Mouse (Mus musculus) regulatory T cell (primary cell): ENCODE data around the gene Zfp318.

Experiments
- in situ Hi-C: fragments of 300-600 bp; cut with MboI, MseI; formaldehyde crosslinking; loops from one replicate; pipeline ENCODE4 v1.15.1; 2025; ENCODE audit warnings: high pct_unique_total_duplicates

Gene Zfp318

DNA sequence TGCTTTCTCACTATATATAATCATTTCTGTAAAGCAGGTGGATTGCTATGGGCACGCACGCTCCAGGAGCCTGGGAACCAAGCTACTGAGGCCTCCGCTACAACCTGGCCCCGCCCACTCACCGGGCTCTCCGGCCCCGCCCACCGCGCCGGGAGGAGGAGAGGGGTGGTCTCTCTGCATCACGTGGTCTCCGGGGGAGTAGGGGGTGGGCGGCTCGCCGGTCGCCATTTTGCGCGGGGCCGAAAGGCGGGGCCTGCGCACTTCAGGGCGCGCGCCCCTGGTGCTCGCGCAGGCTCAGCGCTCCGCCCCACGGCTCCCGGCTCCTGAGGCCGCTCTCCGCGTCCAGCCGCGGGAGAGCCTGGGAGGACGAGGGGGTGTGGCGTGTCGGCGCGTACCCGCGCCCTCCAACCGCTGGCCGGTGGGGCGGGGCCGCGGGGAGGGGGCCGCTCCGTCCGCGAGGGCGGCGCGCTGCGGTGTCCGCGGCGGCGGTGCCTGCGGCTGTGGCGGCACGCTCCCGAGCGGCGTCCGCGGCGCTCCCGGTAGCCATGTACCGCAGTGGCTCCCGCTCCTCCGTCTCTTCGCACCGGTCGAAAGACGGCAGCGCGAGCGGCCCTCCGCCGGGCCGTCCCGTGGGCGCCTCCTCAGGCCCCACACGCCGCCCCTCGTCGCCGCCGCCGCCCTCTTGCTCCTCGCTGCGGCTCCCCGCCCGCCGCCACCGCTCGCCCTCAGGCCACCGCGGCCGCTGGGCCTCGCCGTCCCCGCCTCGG, at the start of gene Zfp318:
Gene Zfp318, plus strand, starts transcription at position 438 of the 767 bp plus-strand sequence.
- in situ Hi-C loops = no loop called here

- in situ Hi-C loops = no loop called here
These were observed 47.1 kb upstream of the Zfp318 start for GRCm38 (mm10) chr17:46336475-46336874.

DNA sequence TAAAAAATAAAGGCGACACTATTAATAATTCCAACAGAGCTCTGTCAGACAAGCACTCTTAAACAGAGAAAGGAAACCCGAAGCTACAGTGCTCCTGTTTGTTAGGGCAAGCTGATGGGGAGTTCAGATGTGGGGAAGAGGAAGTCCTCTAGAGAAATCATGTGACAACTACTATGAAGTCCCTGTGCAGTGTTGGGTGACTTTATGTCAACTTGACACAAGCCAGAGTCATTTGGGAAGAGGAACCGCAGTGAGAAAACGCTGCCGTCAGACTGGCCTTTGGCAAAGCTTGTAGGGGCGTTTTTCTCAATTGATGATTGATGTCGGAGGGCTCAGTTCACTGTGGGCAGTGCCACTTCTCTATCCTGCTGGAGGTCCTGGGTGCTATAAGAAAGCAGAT, 42.3 kb upstream of the Zfp318 start:
- in situ Hi-C loops = no loop called here

GRCm38 (mm10) chr17:46351026-46351700, 32.4 kb upstream of the Zfp318 start:
- in situ Hi-C loops = loop anchor here (5.0 kb wide), 1 partner anchor 81 kb away; no protein-coding TSS in a partner anchor

DNA sequence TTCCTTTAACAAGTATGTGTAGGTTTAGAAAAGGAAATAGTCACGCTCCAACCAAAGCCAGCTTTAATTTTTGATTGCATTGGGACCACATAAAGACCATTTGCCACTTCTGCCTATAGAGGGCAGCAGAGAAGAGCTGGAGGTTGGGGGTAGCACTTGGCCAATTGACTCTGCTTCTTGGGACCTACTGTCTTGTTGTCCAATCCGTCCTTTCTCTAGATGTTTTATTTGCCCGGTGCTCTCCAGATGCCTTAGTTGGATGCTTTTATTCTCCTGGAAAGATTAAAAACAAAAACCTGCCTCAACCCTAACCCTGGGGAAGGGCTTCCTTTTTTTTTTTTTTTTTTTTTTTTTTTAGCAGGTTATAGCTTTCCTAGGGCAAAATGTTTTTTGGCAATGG, 11.7 kb upstream of the Zfp318 start:
- in situ Hi-C loops = loop anchor here (5.0 kb wide), 1 partner anchor 104 kb away; no protein-coding TSS in a partner anchor

GRCm38 (mm10) chr17:46378564-46378963, 5.0 kb upstream of the Zfp318 start:
- in situ Hi-C loops = no loop called here

DNA sequence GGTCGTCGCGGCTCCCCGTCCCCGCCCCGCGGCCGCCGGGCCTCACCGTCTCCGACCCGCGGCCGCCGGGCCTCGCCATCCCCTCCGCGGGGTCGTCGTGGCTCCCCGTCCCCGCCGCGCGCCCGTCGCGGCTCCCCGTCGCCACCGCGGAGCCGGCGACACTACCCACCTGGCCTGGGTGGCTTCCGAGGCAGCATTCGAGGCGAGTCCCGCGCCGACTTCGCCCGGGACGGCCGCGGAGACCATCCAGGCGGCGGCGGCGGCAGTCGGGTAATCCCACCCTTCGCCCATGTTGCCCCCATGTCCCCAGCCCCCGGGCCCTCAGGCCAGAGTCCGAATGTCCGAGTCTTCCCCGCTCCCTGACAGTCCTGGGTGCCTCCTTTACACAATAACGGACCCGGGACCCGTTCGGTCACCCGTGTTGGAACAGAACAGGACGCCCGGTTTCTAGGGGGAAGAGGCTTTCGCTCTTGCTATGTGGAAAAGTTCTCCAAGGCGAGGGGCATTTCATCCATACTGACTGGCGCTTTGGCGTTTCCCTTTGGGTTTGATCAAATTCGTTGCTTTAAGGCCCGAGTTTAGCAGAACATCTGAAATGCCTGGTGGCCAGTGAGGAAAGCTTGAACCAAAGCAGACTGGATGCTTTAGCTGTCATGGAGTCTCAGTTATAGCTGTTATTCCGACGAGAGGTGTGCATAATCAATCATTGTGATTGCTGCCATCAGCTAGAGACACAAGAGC, 700 bp downstream of the Zfp318 start:
- in situ Hi-C loops = no loop called here

DNA sequence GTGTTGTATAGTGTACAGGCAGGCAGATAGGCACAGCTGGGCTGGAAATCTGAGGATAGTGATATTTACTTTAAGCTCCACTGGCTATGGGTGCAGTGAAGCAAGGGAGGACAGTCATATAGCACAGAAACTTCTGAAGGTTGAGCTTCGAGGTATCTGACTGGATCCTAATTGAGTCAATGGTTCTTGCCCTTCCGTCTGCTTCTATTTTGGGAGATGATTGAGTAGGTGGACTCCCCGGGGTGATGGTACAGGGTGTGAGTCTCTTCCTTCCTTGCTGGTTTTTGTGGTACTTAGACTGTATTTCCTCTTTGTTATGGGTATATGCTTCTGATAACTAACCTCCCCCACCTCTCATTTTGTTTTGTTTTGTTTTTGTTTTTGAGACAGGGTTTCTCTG, 4.7 kb downstream of the Zfp318 start:
- in situ Hi-C loops = no loop called here

- in situ Hi-C loops = no loop called here
These were observed 9.5 kb downstream of the Zfp318 start for GRCm38 (mm10) chr17:46393012-46393411.

GRCm38 (mm10) chr17:46394631-46395030, 11.1 kb downstream of the Zfp318 start:
- in situ Hi-C loops = loop anchor here (5.0 kb wide), 1 partner anchor 72 kb away; no protein-coding TSS in a partner anchor

DNA sequence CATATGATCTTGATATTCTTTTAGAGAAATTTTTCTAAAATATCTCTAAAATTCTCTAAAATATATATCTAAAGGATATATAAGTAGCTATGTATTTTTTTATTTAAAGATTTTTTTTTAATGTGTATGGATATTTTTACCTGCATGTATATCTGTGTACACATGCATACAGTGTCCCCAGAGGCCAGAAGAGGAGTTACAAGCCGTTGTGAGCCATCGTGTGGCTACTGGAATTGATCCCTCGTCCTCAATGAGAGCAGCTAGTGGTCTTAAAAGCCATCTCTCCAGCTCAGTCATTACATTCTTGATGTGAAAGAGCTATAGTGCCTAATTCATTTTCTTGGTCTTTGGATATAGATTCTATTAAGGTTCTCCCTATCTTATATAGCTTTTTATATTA, 24.9 kb downstream of the Zfp318 start:
- in situ Hi-C loops = loop anchor here (10.0 kb wide), 1 partner anchor 144 kb away; no protein-coding TSS in a partner anchor

DNA sequence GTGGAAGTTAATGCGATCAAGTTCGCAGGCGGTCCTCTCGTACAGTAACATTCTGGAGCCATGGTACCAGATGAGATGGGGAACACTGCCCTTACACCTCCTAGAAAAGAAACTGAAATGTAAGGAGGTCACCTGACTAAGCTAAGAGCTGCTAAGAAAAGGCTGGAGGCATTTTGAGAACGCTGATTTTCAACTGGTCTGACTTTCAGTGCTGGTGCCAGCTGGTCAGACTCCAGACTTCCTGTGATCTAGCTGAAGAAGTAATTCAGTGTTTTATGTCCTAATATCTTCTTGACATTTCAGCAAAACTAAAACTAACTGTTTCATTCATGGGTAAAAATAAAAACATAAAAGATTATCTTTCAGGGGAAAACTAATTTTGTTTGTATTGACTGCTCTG, 35.1 kb downstream of the Zfp318 start:
- in situ Hi-C loops = no loop called here

- in situ Hi-C loops = no loop called here
These were observed 36.2 kb downstream of the Zfp318 start for GRCm38 (mm10) chr17:46419717-46420116.

DNA sequence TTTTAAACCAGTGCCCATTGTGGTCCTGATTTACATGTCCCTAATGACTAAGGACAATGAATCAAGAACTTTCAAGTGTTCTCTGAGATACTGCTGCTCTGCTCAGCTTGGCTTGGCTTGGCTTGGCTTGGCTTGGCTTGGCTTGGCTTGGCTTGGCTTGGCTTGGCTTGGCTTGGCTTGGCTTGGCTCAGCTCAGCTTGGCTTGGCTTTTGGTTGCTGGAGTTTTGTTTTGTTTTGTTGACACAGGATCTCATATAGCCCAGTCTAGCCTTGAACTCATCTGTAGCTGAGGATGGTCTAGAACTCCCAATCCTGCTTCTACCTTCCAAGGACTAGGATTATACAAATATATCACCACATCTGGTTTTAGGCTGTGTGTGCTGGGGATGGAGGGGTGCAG, 43.0 kb downstream of the Zfp318 start:
- in situ Hi-C loops = no loop called here

- in situ Hi-C loops = no loop called here
These were observed 45.4 kb downstream of the Zfp318 start, which contains the start of gene Crip3 for GRCm38 (mm10) chr17:46428761-46429414. Crip3 (plus strand) TSS chr17:46428926.

DNA sequence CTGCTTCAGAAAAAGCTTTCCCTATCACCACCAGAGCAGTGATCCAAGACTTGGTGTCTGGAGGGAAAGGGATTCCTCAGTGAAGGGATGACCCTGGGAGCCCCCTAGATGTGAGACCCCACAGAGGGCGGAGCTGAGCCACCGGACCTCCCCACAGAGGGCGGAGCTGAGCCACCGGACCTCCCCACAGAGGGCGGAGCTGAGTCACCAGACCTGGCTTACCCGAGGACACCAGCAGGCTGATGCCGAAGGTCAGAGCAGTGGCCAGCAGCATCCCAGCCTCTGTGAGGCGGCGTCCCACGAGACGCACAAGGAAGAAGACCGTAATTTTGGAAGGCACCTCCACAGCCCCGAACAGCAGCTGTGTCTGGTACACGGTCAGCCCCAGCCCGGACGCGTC, 50.1 kb downstream of the Zfp318 start:
- in situ Hi-C loops = loop anchor here (5.0 kb wide), 1 partner anchor 81 kb away; no protein-coding TSS in a partner anchor

DNA sequence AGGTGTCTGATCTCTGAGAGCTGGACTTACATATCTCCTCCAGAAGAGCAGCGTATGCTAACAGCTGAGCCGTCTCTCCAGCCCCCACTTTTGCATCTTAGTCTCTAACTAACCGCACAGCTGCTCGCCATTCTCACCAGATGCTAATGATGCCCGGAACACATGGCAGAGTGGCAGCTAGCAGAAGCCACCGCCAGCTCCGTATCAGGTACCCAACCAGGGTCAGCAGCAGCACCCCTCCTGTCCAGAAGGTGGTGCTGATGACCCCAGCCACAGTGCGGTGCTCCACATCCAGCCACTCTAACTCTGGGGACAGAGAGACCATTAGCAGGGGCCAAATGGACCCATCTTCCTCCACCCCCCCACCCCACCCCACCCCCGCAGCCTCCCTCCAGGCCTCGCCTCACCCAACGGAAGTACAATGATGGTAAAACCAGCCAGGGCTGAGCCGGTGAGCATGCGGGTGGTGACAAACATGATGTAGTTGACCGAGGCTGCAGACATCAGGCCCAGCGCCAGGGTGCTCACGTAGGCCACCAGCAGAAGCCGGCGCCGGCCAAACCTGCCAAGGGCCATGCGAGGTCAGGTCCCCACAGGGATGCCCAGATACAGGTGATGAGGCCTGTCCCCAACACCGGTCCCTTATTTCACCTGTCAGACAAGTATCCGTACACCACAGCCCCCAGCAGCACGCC, 53.3 kb downstream of the Zfp318 start:
- in situ Hi-C loops = no loop called here

DNA sequence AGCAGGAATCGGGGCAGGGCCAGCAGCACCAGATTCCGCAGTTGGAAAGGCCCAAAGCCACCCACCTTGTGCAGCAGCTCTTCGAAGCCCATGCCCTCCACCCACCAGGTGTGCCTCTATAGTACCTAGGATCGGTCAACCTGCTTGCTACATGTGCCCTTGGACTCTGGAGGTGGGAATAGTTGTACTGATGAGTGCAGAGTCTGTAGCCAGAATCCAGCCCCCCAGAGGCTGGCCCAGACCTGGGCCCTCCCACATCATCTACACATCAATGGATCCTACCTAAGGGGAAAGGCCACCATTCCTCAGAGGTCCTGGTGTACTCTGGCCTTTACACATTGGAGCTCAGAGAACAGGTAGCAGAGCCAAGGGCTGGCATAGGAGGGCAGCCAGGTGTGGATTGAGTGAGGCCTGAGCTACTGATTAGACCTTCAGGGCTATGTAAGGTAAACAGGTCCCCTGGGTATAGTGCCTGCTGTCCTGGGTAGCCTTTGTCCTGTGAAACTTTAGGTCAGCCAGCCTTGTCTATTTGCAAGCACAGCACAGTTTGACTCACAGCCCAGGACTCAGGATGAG, 54.9 kb downstream of the Zfp318 start, which contains the start of gene Slc22a7:
Gene Slc22a7, minus strand, starts transcription at position 160 of the 576 bp plus-strand sequence.
- in situ Hi-C loops = no loop called here

DNA sequence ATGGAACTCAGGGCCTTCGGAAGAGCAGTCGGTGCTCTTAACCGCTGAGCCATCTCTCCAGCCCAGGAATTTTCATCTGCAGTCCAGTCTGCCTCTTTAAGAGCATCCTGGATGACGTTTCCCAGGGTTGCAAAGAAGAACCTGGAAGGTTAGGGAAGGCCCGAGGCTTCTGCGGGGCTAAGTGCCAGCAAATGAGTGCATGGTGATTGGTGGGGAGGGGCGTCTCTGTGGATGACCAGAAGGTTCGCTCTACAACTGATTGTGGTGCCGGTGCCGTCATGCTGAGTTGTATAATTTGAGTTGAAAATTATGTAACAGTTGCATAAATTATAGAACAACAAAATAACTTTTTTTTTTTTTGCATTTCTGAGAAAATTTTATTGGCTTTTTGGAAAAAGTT, 55.6 kb downstream of the Zfp318 start:
- in situ Hi-C loops = no loop called here

- in situ Hi-C loops = loop anchor here (5.0 kb wide), 1 partner anchor 438 kb away; no protein-coding TSS in a partner anchor
These were observed 61.5 kb downstream of the Zfp318 start for GRCm38 (mm10) chr17:46444839-46445579.
